Mouse (Mus musculus) testis, adult 2 months (tissue): ENCODE measurements around the gene Nubpl. TPM values are rescaled to one million over a fixed set of nuclear protein-coding genes. Genes with fewer than 3 reads are reported as not detected.

Experiments used
- H3K27ac ChIP-seq: fragments of 200-500 bp; 2 replicates; pipeline ENCODE4 v1.5.1; 2012; ENCODE audit warnings: low read depth, low read length; ENCODE audit not compliant: control insufficient read depth, insufficient read depth
- H3K27me3 ChIP-seq: fragments of 200-500 bp; 2 replicates; pipeline ENCODE4 v1.6.1; 2012; ENCODE audit warnings: mild to moderate bottlenecking, low read length, moderate library complexity; ENCODE audit not compliant: control insufficient read depth, insufficient read depth
- H3K36me3 ChIP-seq: fragments of 200-500 bp; 2 replicates; pipeline ENCODE4 v1.6.1; 2012; ENCODE audit warnings: mild to moderate bottlenecking, low read length; ENCODE audit not compliant: control insufficient read depth, insufficient read depth
- H3K4me1 ChIP-seq: fragments of 200-500 bp; 2 replicates; pipeline ENCODE4 v1.6.1; 2012; ENCODE audit warnings: low read length; ENCODE audit not compliant: control insufficient read depth, insufficient read depth
- H3K4me3 ChIP-seq: fragments of 200-500 bp; 2 replicates; pipeline ENCODE4 v1.5.1; 2012; ENCODE audit warnings: low read depth, mild to moderate bottlenecking, low read length, moderate library complexity, mixed read lengths; ENCODE audit not compliant: control insufficient read depth
- CTCF ChIP-seq: fragments of 200-500 bp; IDR thresholded peaks from 2 replicates; pipeline ENCODE4 v1.5.1; 2012; ENCODE audit warnings: low read depth, mild to moderate bottlenecking, inconsistent platforms, low read length, moderate library complexity; ENCODE audit not compliant: control insufficient read depth, insufficient read depth, insufficient replicate concordance
- POLR2A ChIP-seq: fragments of 200-500 bp; IDR thresholded peaks from 2 replicates; pipeline ENCODE4 v1.6.1; 2012; ENCODE audit warnings: low read depth, mild to moderate bottlenecking, inconsistent platforms, low read length, moderate library complexity; ENCODE audit not compliant: control insufficient read depth
- polyA plus RNA-seq: library from polyadenylated mRNA; depleted of rRNA; stranded (reverse); fragments of >200 nt; gene quantifications from 2 replicates; pipeline ENCODE4 v1.2.3, GENCODE M21; 2012

Gene Nubpl
- polyA plus RNA-seq, 1 experiment, result 6.0 TPM

DNA sequence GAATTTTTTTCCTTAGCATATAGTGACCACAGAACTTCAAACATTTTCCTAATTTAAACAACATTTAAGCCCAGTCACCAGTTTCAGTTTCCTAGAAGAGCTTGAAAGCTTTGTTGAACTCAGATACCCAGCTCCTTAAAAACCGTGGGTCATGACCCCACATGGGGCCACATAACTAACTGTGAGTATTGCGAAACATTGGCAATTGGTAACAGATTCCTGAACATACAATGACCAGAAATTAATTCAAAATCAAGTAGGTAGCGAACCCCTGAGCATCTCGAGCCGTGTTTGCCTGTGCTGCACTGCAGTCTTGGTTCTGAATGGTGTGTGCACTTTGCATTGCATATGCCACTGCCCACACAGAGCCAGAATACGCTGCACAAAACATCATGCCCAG lies 221.6 kb downstream of the Nubpl start:
- no peak overlapping the region for H3K27ac ChIP-seq
- no peaks in the 10 kb centered on the region for H3K27me3 ChIP-seq
- no peaks in the 10 kb centered on the region for H3K4me1 ChIP-seq
- H3K4me3 ChIP-seq, result no peak overlapping the region
- no peak for TF ChIP-seq CTCF
- TF ChIP-seq POLR2A, result no peak
- no peaks in the 10 kb centered on the region for H3K36me3 ChIP-seq

DNA sequence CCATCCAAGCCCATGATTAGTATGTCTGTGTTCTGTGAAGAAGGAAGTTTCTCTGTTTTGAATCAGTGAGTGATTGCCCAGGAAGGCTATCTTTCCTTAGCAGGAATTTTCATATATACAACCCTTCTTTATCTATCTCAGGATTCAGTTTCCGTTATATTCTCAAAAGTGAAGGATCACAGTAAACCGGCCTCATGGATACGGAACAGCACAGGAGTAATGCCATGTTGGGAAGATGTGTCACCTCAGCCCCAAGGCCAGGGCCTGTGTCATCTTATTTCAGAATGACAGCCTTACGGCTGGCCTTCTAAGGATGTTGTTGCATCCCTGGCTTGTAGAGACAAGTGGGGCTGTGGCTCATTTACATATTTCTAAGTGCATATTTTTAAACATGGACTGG lies 231.0 kb downstream of the Nubpl start:
- H3K27ac ChIP-seq, result no peak overlapping the region
- TF ChIP-seq CTCF (no peak), POLR2A (no peak)
- H3K27me3 ChIP-seq, result no peaks in the 10 kb centered on the region
- H3K4me3 ChIP-seq, result no peak overlapping the region
- H3K4me1 ChIP-seq, result no peaks in the 10 kb centered on the region; the same call in 1 of the 2 replicates
- H3K36me3 ChIP-seq, result no peaks in the 10 kb centered on the region

DNA sequence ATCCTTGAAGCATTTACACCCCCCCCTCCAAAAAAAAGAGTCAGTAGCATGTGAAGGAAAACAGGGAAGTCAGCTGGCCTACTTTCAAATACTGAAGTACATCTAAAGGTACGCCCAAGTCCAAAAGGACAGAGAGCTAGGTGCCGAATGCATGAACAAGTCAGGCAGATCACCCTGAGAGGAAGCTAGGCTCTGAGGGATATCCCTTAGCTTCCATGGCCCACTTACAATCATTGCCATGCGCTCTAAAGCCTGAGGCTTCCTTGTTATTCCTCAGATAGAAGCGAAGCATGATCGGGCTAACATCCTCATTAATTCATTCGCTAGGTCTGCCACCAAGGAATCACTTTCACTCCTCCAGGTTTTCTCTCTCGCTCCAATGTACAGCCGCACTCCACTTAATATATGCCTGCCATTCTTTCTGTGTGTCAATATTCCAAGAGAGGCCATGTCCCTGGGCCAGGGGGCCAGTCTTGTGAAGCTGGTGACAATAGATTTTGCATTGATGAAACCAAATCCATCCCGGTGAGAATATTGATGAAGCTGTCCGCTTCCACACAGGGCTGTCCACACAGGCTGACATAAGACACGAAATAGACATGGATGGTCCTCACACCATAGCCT lies 237.7 kb downstream of the Nubpl start:
- Histone ChIP-seq H3K27me3 (no peaks in the 10 kb centered on the region), H3K4me3 (no peak overlapping the region), H3K4me1 (no peaks in the 10 kb centered on the region; the same call in 1 of the 2 replicates), H3K36me3 (no peaks in the 10 kb centered on the region), H3K27ac (no peak overlapping the region)
- no peak for TF ChIP-seq POLR2A
- TF ChIP-seq CTCF, result no peak

DNA sequence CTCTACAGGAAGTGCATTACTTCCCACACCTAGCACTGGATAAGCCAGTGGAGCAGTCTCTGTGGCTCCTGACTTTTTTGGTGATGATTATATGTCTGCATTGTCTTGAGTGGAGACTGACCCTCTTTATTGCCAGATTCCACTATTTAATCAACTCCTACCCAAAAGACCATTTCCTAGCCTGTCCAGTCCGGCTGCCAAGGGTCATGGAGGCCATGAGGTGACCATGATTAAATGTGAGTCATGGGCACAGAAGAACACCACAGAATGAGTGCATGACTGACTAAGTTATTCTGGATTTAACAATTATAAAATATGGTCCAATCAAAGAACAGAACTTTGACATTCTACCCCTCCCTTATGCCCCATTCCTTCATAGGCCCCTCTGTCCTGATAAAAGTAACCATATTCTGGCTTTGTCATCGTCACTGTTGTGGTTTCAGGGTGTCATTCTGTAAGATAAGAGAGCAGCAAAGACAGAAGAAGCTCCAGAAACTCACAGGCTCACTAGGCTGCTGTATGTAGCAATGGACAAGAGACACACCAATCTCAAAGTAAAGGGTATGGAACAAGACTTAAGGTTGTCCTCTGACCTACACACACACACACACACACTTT lies 240.7 kb downstream of the Nubpl start:
- TF ChIP-seq POLR2A, result no peak
- H3K27me3 ChIP-seq, result no peaks in the 10 kb centered on the region
- no peak overlapping the region for H3K27ac ChIP-seq

DNA sequence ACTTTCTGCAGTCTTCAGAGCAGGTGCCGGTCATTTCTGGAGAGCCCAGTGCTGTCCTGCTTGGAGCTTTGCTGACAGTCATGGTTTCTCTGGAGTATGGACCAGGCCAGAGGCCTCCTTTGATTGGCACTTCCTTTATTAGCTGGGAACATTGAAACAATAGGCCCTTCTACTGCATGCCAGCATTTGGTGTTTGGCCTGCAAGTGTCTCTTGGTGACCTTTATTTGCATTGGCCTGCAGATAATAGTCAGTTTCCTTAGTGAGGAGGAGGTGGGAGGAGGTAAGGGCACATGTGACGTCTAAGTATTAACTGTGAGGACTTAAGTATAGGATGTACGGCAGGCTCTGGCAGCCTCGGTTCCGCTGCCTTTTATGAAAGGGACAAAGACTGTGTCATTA lies 249.1 kb downstream of the Nubpl start:
- no peaks in the 10 kb centered on the region for H3K36me3 ChIP-seq
- H3K27me3 ChIP-seq, result no peaks in the 10 kb centered on the region
- H3K27ac ChIP-seq, result no peak overlapping the region
- TF ChIP-seq POLR2A, result no peak
- no peak for TF ChIP-seq CTCF
- H3K4me3 ChIP-seq, result no peak overlapping the region
- no peaks in the 10 kb centered on the region for H3K4me1 ChIP-seq

More for the DNA sequence above, 240.7 kb downstream of the Nubpl start:
- no peaks in the 10 kb centered on the region for H3K36me3 ChIP-seq
- H3K4me3 ChIP-seq, result no peak overlapping the region
- no peaks in the 10 kb centered on the region for H3K4me1 ChIP-seq

DNA sequence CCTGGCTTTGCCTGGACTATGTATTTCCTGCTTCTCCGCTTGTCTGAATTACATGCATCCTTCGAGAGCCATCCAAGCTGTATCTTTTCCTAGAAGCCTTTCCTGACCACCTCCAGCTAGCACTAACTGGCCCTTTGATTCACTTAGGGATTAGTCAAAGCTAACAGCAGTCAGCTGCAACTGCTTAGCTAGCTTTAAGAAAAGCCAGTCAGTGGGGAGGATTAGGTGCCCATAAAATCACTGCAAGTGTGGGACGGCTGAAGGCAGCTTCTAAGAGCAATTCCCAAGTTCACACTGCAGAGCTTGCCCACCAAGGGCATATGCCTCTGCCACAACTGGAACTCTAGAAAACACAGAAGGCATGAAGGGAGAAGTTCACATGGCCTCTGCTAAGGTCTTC lies 252.7 kb downstream of the Nubpl start:
- TF ChIP-seq CTCF (no peak), POLR2A (no peak)
- no peaks in the 10 kb centered on the region for H3K27me3 ChIP-seq
- H3K27ac ChIP-seq, result no peak overlapping the region
- no peak overlapping the region for H3K4me3 ChIP-seq
- H3K36me3 ChIP-seq, result no peaks in the 10 kb centered on the region
- H3K4me1 ChIP-seq, result no peaks in the 10 kb centered on the region

DNA sequence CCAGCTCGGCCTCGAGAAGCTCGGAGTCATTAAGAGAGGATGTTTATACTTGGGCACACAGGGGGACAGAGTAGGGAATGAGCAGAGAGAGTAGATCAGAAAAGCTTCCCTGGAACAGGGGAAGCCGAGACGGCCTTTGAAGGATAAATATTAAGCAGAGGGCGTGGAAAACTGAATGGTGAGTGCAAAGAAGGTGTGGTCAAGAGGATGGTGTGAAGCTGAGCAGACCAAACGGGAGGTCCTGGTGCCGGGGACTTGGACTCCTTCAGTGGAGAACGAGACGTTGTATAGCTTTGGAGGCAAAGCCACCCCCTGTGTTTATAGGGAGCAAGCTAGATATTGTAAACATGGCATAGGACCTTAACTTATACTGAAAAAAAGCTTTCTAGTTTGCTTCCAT lies 261.9 kb downstream of the Nubpl start:
- TF ChIP-seq CTCF (no peak), POLR2A (no peak)
- Histone ChIP-seq H3K36me3 (no peaks in the 10 kb centered on the region), H3K27ac (no peak overlapping the region), H3K27me3 (no peaks in the 10 kb centered on the region), H3K4me1 (no peaks in the 10 kb centered on the region), H3K4me3 (no peak overlapping the region)

DNA sequence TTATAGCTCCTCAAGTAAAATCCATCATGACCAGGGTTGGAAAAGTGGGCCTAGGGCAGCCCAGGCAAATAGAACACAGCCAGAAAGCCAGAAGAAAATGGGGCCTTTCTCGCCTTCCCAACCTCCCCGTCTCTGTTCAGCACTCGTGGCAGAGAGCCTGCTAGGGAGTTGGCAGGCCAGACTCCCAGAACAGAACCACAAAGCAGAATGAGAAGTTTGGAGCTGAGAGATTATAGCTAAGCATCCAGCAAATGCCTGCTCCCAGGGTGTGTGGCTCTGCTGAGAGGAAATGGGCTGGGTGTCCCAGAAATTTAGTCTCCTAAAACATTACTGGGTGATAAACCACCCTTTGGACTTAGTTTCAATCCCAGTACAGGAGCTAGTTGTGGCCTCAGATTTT lies 262.6 kb downstream of the Nubpl start:
- no peaks in the 10 kb centered on the region for H3K36me3 ChIP-seq
- no peak overlapping the region for H3K27ac ChIP-seq
- H3K4me3 ChIP-seq, result no peak overlapping the region
- no peaks in the 10 kb centered on the region for H3K27me3 ChIP-seq
- H3K4me1 ChIP-seq, result no peaks in the 10 kb centered on the region
- no peak for TF ChIP-seq CTCF
- no peak for TF ChIP-seq POLR2A
